Mouse (Mus musculus) lung, postnatal 14 days (tissue): Measurements from ENCODE around the gene Mrpl12.
A peak's percentile ranks its signal among the peaks of the same experiment; 100 is the strongest.

Experiments
- DNase-seq: peaks from one replicate; pipeline ENCODE4 v3.0.0; 2021

The Mrpl12 gene

GRCm38 (mm10) chr11:120483448-120483934 lies 922 bp upstream of the Mrpl12 start:
- no peak for DNase-seq

GRCm38 (mm10) chr11:120485251-120485650 lies 838 bp downstream of the Mrpl12 start:
- no peak for DNase-seq

GRCm38 (mm10) chr11:120488516-120488915 lies 4.1 kb downstream of the Mrpl12 start:
- DNase-seq, result no peak

- peak; percentile 71 for DNase-seq
These were observed 4.8 kb downstream of the Mrpl12 start for GRCm38 (mm10) chr11:120489054-120489761.

- DNase-seq, result no peak
These were observed 6.1 kb downstream of the Mrpl12 start for GRCm38 (mm10) chr11:120490291-120491046.

GRCm38 (mm10) chr11:120491317-120492023 lies 7.1 kb downstream of the Mrpl12 start, which contains the start of gene Slc25a10:
Gene Slc25a10 (plus strand): TSS chr11:120491840.
- DNase-seq, result peak; percentile 89

GRCm38 (mm10) chr11:120492024-120492877 lies 7.8 kb downstream of the Mrpl12 start:
- peak; percentile 35 for DNase-seq

- no peak for DNase-seq
These were observed 8.4 kb downstream of the Mrpl12 start for GRCm38 (mm10) chr11:120492878-120493203.

- no peak for DNase-seq
These were observed 8.9 kb downstream of the Mrpl12 start for GRCm38 (mm10) chr11:120493351-120493750.

GRCm38 (mm10) chr11:120493911-120494310 lies 9.5 kb downstream of the Mrpl12 start:
- DNase-seq, result no peak

GRCm38 (mm10) chr11:120497436-120497835 lies 13.0 kb downstream of the Mrpl12 start:
- no peak for DNase-seq

GRCm38 (mm10) chr11:120498226-120498625 lies 13.8 kb downstream of the Mrpl12 start:
- no peak for DNase-seq

GRCm38 (mm10) chr11:120498891-120499290 lies 14.5 kb downstream of the Mrpl12 start:
- DNase-seq, result no peak

- DNase-seq, result no peak
These were observed 15.5 kb downstream of the Mrpl12 start for GRCm38 (mm10) chr11:120499894-120500293.

- peak; percentile 68 for DNase-seq
These were observed 15.9 kb downstream of the Mrpl12 start for GRCm38 (mm10) chr11:120500357-120500756.

GRCm38 (mm10) chr11:120501018-120501417 lies 16.6 kb downstream of the Mrpl12 start:
- no peak for DNase-seq

- no peak for DNase-seq
These were observed 17.3 kb downstream of the Mrpl12 start for GRCm38 (mm10) chr11:120501701-120502100.

- no peak for DNase-seq
These were observed 21.2 kb downstream of the Mrpl12 start for GRCm38 (mm10) chr11:120505661-120506060.

GRCm38 (mm10) chr11:120506899-120507298 lies 22.5 kb downstream of the Mrpl12 start:
- DNase-seq, result peak; percentile 53

- no peak for DNase-seq
These were observed 23.3 kb downstream of the Mrpl12 start for GRCm38 (mm10) chr11:120507611-120508289.

GRCm38 (mm10) chr11:120508290-120508870 lies 24.0 kb downstream of the Mrpl12 start:
- no peak for DNase-seq
